Comparison of ENCODE assay signal across 15 mouse cellular contexts in genomic region chr11:113412545-113412944, GRCm38 (mm10).
DNase-seq lines count a peak whose midpoint lies in the region; ATAC-seq and TF ChIP-seq lines count a peak whose summit lies in the region.
"Had no signal": no experiment of that assay in that cellular context is flagged by ENCODE, and none has a peak within 500 bp of the region (broad histone marks: within the 10 kb centered on the region; RNA-seq: fewer than 3 reads in every experiment).

No protein-coding gene starts in this region.

- ATAC-seq in kidney, postnatal 0 days (replicated peaks; ENCODE audit: low FRiP score, low read depth) = no peak
- no peak for ATAC-seq in erythroblast, adult 5-6 weeks (replicated peaks; ENCODE audit: low FRiP score, poor library complexity, severe bottlenecking)
- ATAC-seq: midbrain, embryonic 16.5 days had no signal

- H3K4me3 ChIP-seq in kidney, postnatal 0 days (replicated peaks; ENCODE audit: low read depth, low read length) = no peak overlapping the region
- H3K4me3 ChIP-seq in thymus, adult 2 months (ENCODE audit: control insufficient read depth, insufficient read depth, low read length) = no peak overlapping the region
- no peak overlapping the region for H3K4me3 ChIP-seq in cortical plate, adult 2 months (ENCODE audit: insufficient read depth, low read length)
- H3K4me3 ChIP-seq: limb, embryonic 13.5 days; neural tube, embryonic 15.5 days had no signal

- no peak overlapping the region for H3K9ac ChIP-seq in kidney, postnatal 0 days (ENCODE audit: low read depth, low read length)
- H3K9ac ChIP-seq: limb, embryonic 13.5 days; neural tube, embryonic 15.5 days had no signal

- no peak for TF ChIP-seq POLR2A in thymus, adult 2 months (IDR thresholded peaks at IDR 0.05; ENCODE audit: control insufficient read depth, extremely low read depth, insufficient read depth, low read length, poor library complexity)
- no peak for TF ChIP-seq POLR2A in cortical plate, adult 2 months (IDR thresholded peaks at IDR 0.05; ENCODE audit: extremely low read depth, insufficient read depth, low read length)

- 87% methylated on average over 4 of the region's 4 CpGs for WGBS in kidney, postnatal 0 days
- 92% methylated on average over 4 of the region's 4 CpGs for whole genome bisulfite sequencing in thymus, adult 2 months

- no peaks in the 10 kb centered on the region for H3K27me3 ChIP-seq in kidney, postnatal 0 days (ENCODE audit: insufficient read depth, low read length)
- no peaks in the 10 kb centered on the region for H3K27me3 ChIP-seq in thymus, adult 2 months (ENCODE audit: control insufficient read depth, insufficient read depth, low read length)
- H3K27me3 ChIP-seq: limb, embryonic 13.5 days; neural tube, embryonic 15.5 days had no signal

- H3K9me3 ChIP-seq in kidney, postnatal 0 days (replicated peaks; ENCODE audit: low read length) = no peaks in the 10 kb centered on the region
- H3K9me3 ChIP-seq: limb, embryonic 13.5 days; neural tube, embryonic 15.5 days had no signal

- no peaks in the 10 kb centered on the region for H3K36me3 ChIP-seq in kidney, postnatal 0 days (ENCODE audit: insufficient read depth, low read length)
- H3K36me3 ChIP-seq in thymus, adult 2 months (ENCODE audit: control insufficient read depth, insufficient read depth, low read length) = no peaks in the 10 kb centered on the region
- H3K36me3 ChIP-seq: limb, embryonic 13.5 days; neural tube, embryonic 15.5 days had no signal

- no peak overlapping the region for H3K4me2 ChIP-seq in kidney, postnatal 0 days (ENCODE audit: low read length)
- H3K4me2 ChIP-seq: limb, embryonic 13.5 days; neural tube, embryonic 15.5 days had no signal

- H3K4me1 ChIP-seq in kidney, postnatal 0 days (replicated peaks; ENCODE audit: insufficient read depth, low read length) = no peaks in the 10 kb centered on the region
- H3K4me1 ChIP-seq in thymus, adult 2 months (replicated peaks; ENCODE audit: control insufficient read depth, insufficient read depth, low read length) = no peaks in the 10 kb centered on the region
- no peaks in the 10 kb centered on the region for H3K4me1 ChIP-seq in cortical plate, adult 2 months (ENCODE audit: control insufficient read depth, insufficient read depth, low read length)
- H3K4me1 ChIP-seq: limb, embryonic 13.5 days; neural tube, embryonic 15.5 days had no signal

- no peak overlapping the region for H3K27ac ChIP-seq in kidney, postnatal 0 days
- no peak overlapping the region for H3K27ac ChIP-seq in thymus, adult 2 months (ENCODE audit: control insufficient read depth, insufficient read depth, low read length)
- no peak overlapping the region for H3K27ac ChIP-seq in cortical plate, adult 2 months (ENCODE audit: insufficient read depth, low read length)
- H3K27ac ChIP-seq: limb, embryonic 13.5 days; neural tube, embryonic 15.5 days had no signal

- peak; percentile 50 for TF ChIP-seq CTCF in kidney, postnatal 0 days (IDR thresholded peaks at IDR 0.05; ENCODE audit: low read depth)
- TF ChIP-seq CTCF in thymus, adult 2 months (IDR thresholded peaks at IDR 0.05; ENCODE audit: borderline replicate concordance, control insufficient read depth, extremely low read depth, insufficient read depth, low read length, poor library complexity) = peak; percentile 65; the same call in 1 of the 2 replicates
- 0 out of 2 replicates have a peak, but pooled peaks have one; percentile 18 for TF ChIP-seq CTCF in cortical plate, adult 2 months (IDR thresholded peaks at IDR 0.05; ENCODE audit: extremely low read depth, insufficient read depth, low read length)

- DNase-seq in kidney, postnatal 0 days (ENCODE audit: low spot score) = no peak
- DNase-seq in kidney, postnatal 4 days = no peak
- peak; percentile 19 for DNase-seq in thymus, adult 2 months
- no peak for DNase-seq in thymus, adult 18-20 months
- DNase-seq in cerebellum, adult 11 months = no peak
- DNase-seq: adrenal gland, adult 2 months; heart, adult 18-20 months; heart, postnatal 4 days; kidney, adult 18-20 months; lung, postnatal 36 days had no signal
